Mouse (Mus musculus): ENCODE measurements at regions not wholly inside any gene's neighbourhood (a gene's known extent, or its start where the extent isn't known, plus 50 kb on each side); places are given as distances from the start of the nearest gene placed in this dataset.

- TF ChIP-seq CTCF (IDR thresholded peaks at IDR 0.05; ENCODE audit: low read depth, low read length) (no peak), POLR2A (IDR thresholded peaks at IDR 0.05; ENCODE audit: borderline replicate concordance, low read depth, low read length) (no peak)
Observed at GRCm38 (mm10) chr1:186204151-186204550, 87.0 kb upstream of the Lyplal1 start.
